Mouse (Mus musculus) forebrain, embryonic 12.5 days (tissue): ENCODE measurements around the gene Nxt1. TPM values are rescaled to one million over a fixed set of nuclear protein-coding genes. Genes with fewer than 3 reads are reported as not detected.

Source experiments
- ATAC-seq: fragments of 200-750 bp; cut with Nextera tagmentation; 2 replicates; pipeline ENCODE4 v1.8.0; 2017; ENCODE audit warnings: moderate TSS enrichment; ENCODE audit not compliant: low FRiP score
- H3K27ac ChIP-seq: fragments of 300-500 bp; sonication (generic); 2 replicates; pipeline ENCODE4 v1.5.1; 2016; ENCODE audit warnings: mild to moderate bottlenecking
- H3K27me3 ChIP-seq: fragments of 300-500 bp; sonication (generic); 2 replicates; pipeline ENCODE4 v1.6.1; 2016; ENCODE audit warnings: mild to moderate bottlenecking
- H3K36me3 ChIP-seq: fragments of 300-500 bp; sonication (generic); replicated peaks from 2 replicates; pipeline ENCODE4 v1.6.1; 2016; ENCODE audit warnings: mild to moderate bottlenecking
- H3K4me1 ChIP-seq: fragments of 300-500 bp; sonication (generic); 2 replicates; pipeline ENCODE4 v1.6.1; 2016
- H3K4me2 ChIP-seq: fragments of 300-500 bp; sonication (generic); 2 replicates; pipeline ENCODE4 v1.6.1; 2016; ENCODE audit warnings: mild to moderate bottlenecking, moderate library complexity
- H3K4me3 ChIP-seq: fragments of 300-500 bp; sonication (generic); replicated peaks from 2 replicates; pipeline ENCODE4 v1.5.1; 2016; ENCODE audit warnings: mild to moderate bottlenecking
- H3K9ac ChIP-seq: fragments of 300-500 bp; sonication (generic); 2 replicates; pipeline ENCODE4 v1.6.1; 2016; ENCODE audit warnings: mild to moderate bottlenecking
- H3K9me3 ChIP-seq: fragments of 300-500 bp; sonication (generic); 2 replicates; pipeline ENCODE4 v1.6.1; 2016
- WGBS: fragments of 180-500 bp; shearing (Covaris S2); methylation state at CpG from one replicate; pipeline ENCODE4 v1.1.7; 2016; 5-methylcytosine and 5-hydroxymethylcytosine counted together
- polyA plus RNA-seq: library from polyadenylated mRNA; unstranded; fragments of >200 nt; fragmentation: Nextera tagmentation; extraction: Ambion mirVana; gene quantifications from 2 replicates; pipeline ENCODE4 v1.2.1, GENCODE M21; 2016

The Nxt1 gene
- polyA plus RNA-seq, 1 experiment from 2014 or later, result 109 TPM

DNA sequence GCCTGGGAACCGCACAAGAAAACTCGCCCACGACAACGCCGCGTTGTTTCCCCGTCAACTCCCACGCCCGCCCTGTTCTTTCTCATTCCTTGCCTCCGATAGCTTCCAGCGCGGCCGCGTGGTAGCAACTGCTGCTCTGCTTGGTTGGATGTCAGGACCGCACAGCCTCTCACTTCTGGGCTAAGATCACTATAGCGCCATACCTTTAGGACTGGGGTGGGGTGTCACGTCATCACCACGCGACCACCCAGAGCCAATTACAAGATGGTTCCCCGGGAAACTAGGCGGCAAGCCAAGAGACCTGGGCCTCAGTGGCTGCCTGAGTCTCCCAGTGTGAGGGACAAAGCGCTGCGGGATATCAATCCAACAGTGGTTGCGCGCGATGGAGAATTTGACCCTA, 5.4 kb downstream of the Nxt1 start:
- peak overlapping the region; percentile 56 for H3K9ac ChIP-seq
- H3K9me3 ChIP-seq, result no peaks in the 10 kb centered on the region
- 2% methylated on average over 26 of the region's 26 CpGs for WGBS
- peak overlapping the region; percentile 46 for H3K4me3 ChIP-seq
- peak overlapping the region; percentile 93 for H3K27ac ChIP-seq
- peak; percentile 50 for ATAC-seq
- H3K27me3 ChIP-seq, result no peaks in the 10 kb centered on the region
- peak overlapping the region; percentile 59 for H3K4me2 ChIP-seq
- peaks cover 27% of the 10 kb centered on the region for H3K36me3 ChIP-seq
- H3K4me1 ChIP-seq, result peaks cover 63% of the 10 kb centered on the region

DNA sequence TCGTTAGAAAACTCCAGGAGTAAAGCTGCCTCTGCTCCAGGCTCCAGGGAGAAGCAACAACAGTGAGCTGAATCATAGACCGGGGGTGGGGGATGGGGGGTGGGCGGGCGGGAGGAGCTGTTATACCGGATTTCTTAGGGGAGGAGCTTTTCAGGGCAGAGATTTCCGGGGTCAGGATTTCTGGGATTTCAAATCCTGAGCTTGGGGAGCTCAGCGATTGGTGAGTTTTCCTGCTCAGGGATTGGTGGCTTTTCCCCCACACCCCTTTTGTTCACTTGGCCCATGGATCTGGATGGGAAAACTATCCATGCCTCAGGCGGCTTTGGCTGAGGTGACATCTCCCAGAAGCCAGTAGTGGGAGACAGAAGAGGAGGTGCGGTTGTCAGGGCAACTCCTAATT, 6.9 kb downstream of the Nxt1 start:
- H3K36me3 ChIP-seq, result peaks cover 37% of the 10 kb centered on the region
- H3K27ac ChIP-seq, result peak overlapping the region; percentile 93
- no peaks in the 10 kb centered on the region for H3K27me3 ChIP-seq
- peaks cover 50% of the 10 kb centered on the region for H3K4me1 ChIP-seq
- peak overlapping the region; percentile 15; the same call in 1 of the 2 replicates for H3K4me3 ChIP-seq
- peak overlapping the region; percentile 67 for H3K4me2 ChIP-seq
- H3K9ac ChIP-seq, result peak overlapping the region; percentile 40; the same call in 1 of the 2 replicates
- WGBS, result 2% methylated on average over 9 of the region's 9 CpGs
- no peaks in the 10 kb centered on the region for H3K9me3 ChIP-seq
- ATAC-seq, result peak; percentile 47

DNA sequence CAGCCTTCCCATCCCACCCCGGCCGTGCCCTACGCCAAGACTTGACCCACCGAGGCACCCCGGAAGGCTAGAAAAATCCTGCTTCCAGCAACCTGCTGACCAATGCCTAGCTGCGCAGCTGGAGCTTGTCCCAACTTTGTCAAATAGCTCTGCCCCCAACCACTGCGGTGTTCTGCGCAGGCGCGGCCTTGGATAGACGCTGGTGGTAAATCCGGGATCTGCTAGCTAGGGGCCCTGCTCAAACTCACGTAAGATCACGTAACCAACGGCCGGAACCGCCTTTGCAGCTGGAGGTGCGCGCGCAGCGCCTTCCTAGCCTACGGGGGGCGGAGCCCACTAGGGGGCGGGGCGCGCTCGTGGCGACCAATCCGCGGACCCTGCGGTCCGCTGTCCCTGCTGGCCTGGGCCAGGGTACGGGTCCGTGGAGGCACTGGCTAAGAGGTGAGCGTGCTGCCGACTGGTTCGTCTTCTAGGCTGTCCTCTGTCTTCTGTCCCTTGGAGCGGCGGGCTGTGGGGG, 8.4 kb downstream of the Nxt1 start, which contains the start of gene Gzf1:
Gene Gzf1 (plus strand): TSS at position 249 of the 517 bp plus-strand sequence.
- Histone ChIP-seq H3K4me1 (peaks cover 50% of the 10 kb centered on the region), H3K36me3 (peaks cover 33% of the 10 kb centered on the region), H3K9me3 (no peaks in the 10 kb centered on the region), H3K4me2 (peak within 1 kb of the TSS; percentile 67), H3K27me3 (no peaks in the 10 kb centered on the region), H3K9ac (peak within 1 kb of the TSS; percentile 78), H3K4me3 (peak within 1 kb of the TSS; percentile 68), H3K27ac (peak within 1 kb of the TSS; percentile 93)
- ATAC-seq, result peak; percentile 94
- WGBS, result 1% methylated on average over 39 of the region's 39 CpGs

DNA sequence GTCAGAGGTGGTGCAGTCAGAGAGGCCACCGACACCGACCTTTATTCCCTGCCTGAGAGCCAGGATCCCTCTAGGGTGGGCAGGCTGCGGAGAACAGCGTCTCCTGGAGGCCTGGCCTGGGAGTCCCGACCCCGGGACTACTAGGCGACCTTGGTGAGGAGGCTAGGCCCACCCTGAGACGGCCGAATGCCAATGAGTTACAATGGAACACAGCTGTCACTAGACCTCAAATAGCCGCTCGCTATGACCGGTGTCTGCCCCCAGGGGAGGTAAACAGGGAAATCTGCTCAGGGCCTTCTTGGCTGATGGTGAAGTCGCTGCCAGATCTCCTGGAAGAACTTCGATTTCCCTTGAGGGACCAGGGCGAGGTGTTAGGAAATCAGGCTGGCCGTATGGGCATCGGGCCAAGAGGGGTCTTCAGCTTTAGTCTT, 9.1 kb downstream of the Nxt1 start:
- H3K4me3 ChIP-seq, result peak overlapping the region; percentile 68
- peak; percentile 59 for ATAC-seq
- peaks cover 50% of the 10 kb centered on the region for H3K4me1 ChIP-seq
- peak overlapping the region; percentile 93 for H3K27ac ChIP-seq
- H3K9me3 ChIP-seq, result no peaks in the 10 kb centered on the region
- peaks cover 33% of the 10 kb centered on the region for H3K36me3 ChIP-seq
- H3K27me3 ChIP-seq, result no peaks in the 10 kb centered on the region
- WGBS, result 12% methylated on average over 17 of the region's 17 CpGs
- H3K9ac ChIP-seq, result peak overlapping the region; percentile 78
- H3K4me2 ChIP-seq, result peak overlapping the region; percentile 67

DNA sequence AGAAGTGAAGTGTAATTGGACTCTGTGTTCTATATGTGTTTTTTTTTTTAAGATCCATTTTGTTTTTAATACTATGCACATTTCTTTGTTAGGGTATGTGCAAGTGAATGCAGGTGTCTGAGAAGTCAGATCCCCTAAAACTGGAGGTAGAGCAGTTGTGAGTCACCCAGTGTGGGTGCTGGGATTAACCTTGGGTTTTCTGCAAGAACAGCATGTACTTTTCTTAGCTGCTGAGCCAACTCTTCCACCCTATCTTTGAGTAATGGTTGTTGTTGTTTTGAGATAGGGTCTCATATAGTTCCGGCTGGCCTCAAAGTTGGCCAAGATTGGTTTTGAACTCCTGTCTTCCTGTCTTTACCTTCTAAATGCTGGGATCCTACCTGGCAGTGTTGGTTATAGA, 10.6 kb downstream of the Nxt1 start:
- no peak overlapping the region for H3K4me3 ChIP-seq
- H3K9ac ChIP-seq, result no peak overlapping the region
- H3K4me1 ChIP-seq, result peaks cover 37% of the 10 kb centered on the region
- H3K27me3 ChIP-seq, result no peaks in the 10 kb centered on the region
- H3K4me2 ChIP-seq, result no peak overlapping the region
- no peaks in the 10 kb centered on the region for H3K9me3 ChIP-seq
- WGBS, result 88% methylated on average over 1 of the region's 1 CpGs
- H3K27ac ChIP-seq, result no peak overlapping the region
- ATAC-seq, result no peak
- peaks cover 38% of the 10 kb centered on the region for H3K36me3 ChIP-seq

DNA sequence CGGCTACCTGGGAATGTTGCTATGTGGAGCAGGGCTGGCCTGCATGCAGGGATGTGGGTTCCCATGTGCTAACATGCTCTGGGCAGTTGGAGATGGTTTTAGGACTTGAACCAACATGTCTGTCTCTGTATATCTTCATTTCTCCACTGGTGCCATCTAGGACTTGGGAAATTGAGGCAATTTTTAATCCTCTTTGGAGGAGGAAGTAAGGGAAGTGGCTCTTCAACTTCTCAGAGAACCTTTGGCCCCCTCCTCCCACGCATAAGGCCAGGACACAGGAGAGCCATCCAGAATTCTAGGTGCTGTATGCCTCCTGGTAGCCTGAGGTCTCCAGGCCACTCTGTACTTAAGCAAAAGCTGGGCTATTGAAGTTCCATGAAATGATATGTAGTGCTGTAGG, 12.6 kb downstream of the Nxt1 start:
- Histone ChIP-seq H3K27ac (no peak overlapping the region), H3K36me3 (peaks cover 55% of the 10 kb centered on the region), H3K9ac (no peak overlapping the region), H3K27me3 (no peaks in the 10 kb centered on the region), H3K4me2 (no peak overlapping the region), H3K9me3 (no peaks in the 10 kb centered on the region), H3K4me1 (peaks cover 17% of the 10 kb centered on the region), H3K4me3 (no peak overlapping the region)
- ATAC-seq, result no peak
- 94% methylated on average over 2 of the region's 2 CpGs for WGBS

DNA sequence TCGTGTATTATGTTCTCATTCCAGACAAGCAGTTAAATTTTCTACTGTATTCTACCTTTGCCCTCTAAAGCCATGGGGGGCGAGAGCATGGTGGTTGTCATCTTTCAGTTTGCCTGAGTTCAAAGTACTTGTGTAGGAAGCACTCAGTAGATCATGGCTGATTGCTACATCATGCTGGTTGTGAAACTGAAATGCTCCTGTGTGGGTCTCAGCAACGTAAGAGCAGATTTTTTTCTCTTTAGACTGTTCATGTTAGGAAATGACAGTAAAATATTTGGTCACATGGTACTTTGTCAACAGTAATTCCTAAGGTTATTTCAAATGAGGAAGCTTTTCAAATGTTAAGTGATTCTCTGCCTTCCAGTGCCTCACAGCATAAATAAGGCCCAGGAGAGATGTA, 13.3 kb downstream of the Nxt1 start:
- no peak overlapping the region for H3K4me2 ChIP-seq
- H3K27me3 ChIP-seq, result no peaks in the 10 kb centered on the region
- no peak overlapping the region for H3K4me3 ChIP-seq
- H3K9me3 ChIP-seq, result no peaks in the 10 kb centered on the region
- no peak overlapping the region for H3K9ac ChIP-seq
- H3K27ac ChIP-seq, result no peak overlapping the region
- ATAC-seq, result no peak
- peaks cover 63% of the 10 kb centered on the region for H3K36me3 ChIP-seq
- WGBS, result 91% methylated on average over 3 of the region's 3 CpGs
- H3K4me1 ChIP-seq, result peaks cover 11% of the 10 kb centered on the region

DNA sequence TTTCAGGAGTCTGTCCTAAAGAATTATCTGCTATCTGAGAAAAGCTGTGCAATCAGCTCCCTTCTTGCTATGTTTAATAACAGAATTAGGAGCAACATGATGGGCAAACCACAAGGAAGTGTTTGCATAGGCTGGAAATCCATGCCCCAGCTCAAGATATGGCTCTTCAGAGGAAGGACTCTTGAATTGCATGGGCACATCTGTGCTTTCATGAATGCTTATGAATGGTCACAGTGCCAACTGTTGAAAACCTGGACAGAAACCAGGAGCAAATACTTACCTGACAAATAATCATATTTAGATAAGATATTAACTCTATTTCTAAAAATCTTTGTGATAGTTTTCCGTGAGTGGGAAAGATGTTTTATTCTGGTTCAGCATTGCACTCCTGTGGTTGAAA, 14.5 kb downstream of the Nxt1 start:
- ATAC-seq, result no peak
- Histone ChIP-seq H3K9me3 (no peaks in the 10 kb centered on the region), H3K4me3 (no peak overlapping the region), H3K36me3 (peaks cover 74% of the 10 kb centered on the region), H3K4me1 (peaks cover 7% of the 10 kb centered on the region), H3K27ac (no peak overlapping the region), H3K9ac (no peak overlapping the region), H3K27me3 (no peaks in the 10 kb centered on the region), H3K4me2 (no peak overlapping the region)
- 95% methylated on average over 1 of the region's 1 CpGs for WGBS

DNA sequence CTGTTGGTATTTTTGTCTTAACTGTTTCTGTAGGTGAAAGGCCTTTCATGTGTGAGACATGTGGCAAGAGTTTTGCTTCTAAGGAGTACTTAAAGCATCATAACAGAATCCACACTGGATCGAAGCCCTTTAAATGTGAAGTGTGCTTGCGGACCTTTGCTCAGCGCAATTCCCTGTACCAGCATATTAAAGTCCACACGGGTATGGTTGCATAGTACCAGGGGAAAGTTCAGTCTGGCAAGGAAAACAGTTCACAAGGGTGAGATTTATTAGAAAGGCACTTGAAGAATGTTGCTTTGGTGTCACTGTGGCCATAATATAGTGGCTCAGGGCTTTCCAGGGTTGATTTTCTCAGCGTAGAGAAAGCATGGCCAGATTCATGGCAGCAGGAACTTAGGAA, 15.6 kb downstream of the Nxt1 start:
- H3K9ac ChIP-seq, result no peak overlapping the region
- no peaks in the 10 kb centered on the region for H3K27me3 ChIP-seq
- H3K9me3 ChIP-seq, result no peaks in the 10 kb centered on the region
- no peak overlapping the region for H3K4me3 ChIP-seq
- ATAC-seq, result no peak
- WGBS, result 95% methylated on average over 5 of the region's 5 CpGs
- H3K27ac ChIP-seq, result no peak overlapping the region
- peaks cover 83% of the 10 kb centered on the region for H3K36me3 ChIP-seq
- no peaks in the 10 kb centered on the region; the same call in 1 of the 2 replicates for H3K4me1 ChIP-seq
- no peak overlapping the region for H3K4me2 ChIP-seq

DNA sequence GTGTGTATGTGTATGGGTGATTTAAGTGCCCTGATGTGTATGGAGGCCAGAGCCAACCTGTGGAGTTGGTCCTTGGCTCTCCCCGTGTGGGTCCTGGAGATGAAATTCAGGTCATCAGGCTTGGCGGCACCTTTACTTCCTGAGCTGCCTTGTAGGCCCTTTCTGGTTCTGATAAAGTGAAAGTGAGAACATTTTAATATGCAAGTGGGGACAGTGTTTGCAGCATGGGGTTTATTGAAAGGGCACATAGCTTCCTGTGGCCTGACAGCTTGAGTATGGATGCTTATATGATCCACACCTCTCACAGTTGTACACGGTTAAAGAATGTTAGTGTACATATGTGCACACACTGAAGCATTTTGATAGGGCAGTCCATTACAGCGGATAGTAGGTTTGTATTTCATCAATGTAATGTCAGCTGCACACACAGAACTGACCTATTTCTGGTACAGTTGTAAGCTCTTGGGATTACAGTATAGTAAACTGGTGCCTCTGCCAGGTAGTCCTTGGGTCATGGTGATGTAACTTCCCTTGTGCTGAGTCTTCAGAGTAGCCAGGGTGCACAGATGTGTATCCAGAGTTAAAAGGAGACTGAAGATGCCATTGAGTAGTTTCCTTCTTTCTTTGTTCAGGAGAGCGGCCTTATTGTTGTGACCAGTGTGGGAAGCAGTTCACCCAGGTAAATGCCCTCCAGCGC, 17.2 kb downstream of the Nxt1 start:
- no peak overlapping the region for H3K9ac ChIP-seq
- H3K4me1 ChIP-seq, result no peaks in the 10 kb centered on the region; the same call in 1 of the 2 replicates
- no peak overlapping the region for H3K27ac ChIP-seq
- no peak overlapping the region for H3K4me3 ChIP-seq
- H3K9me3 ChIP-seq, result no peaks in the 10 kb centered on the region
- no peaks in the 10 kb centered on the region for H3K27me3 ChIP-seq
- H3K36me3 ChIP-seq, result peaks cover 81% of the 10 kb centered on the region
- ATAC-seq, result no peak
- 92% methylated on average over 6 of the region's 6 CpGs for WGBS
- H3K4me2 ChIP-seq, result no peak overlapping the region

DNA sequence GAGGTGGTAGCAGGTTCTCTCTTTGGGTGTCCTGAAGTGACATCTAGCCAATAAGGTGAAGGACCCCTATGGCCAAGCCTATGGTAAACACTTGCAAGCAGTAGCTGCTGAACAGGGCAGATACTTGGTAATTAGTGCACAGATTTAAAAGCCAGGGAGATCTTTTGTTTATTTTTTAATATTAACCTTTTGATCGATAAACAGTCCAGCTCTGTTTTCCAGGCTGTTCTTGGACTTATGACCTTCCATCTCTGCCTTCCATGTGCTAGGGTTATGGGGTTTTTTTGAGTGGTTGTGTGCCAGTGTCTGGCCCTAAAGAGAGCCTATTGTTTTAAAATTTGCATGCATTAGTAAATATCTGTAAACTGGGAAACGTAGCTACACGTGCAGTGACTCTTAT, 17.9 kb downstream of the Nxt1 start:
- H3K27ac ChIP-seq, result no peak overlapping the region
- 94% methylated on average over 3 of the region's 3 CpGs for WGBS
- no peak overlapping the region for H3K4me2 ChIP-seq
- no peak overlapping the region for H3K9ac ChIP-seq
- no peaks in the 10 kb centered on the region; the same call in 1 of the 2 replicates for H3K4me1 ChIP-seq
- no peak overlapping the region for H3K4me3 ChIP-seq
- H3K36me3 ChIP-seq, result peaks cover 81% of the 10 kb centered on the region
- H3K9me3 ChIP-seq, result no peaks in the 10 kb centered on the region
- no peaks in the 10 kb centered on the region for H3K27me3 ChIP-seq
- ATAC-seq, result no peak; the same call in 1 of the 2 replicates

DNA sequence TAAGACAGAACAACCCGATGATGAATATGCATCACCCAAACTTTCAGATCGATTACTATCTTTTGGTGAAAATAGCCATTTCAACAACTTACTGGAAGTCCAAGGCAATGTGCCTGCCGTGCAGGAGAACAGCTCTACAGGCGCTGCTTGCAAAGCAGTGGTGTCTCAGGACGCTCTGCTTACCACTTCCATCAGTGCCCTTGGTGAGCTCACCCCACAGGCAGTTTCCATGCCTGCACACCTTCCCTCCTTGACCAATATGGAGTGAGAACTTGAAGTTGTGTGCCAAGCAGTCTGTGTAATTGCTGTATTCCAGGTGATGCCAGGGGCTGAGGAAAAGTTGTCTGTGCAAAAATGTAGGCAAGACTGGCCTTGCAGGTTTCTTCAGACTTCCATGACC, 18.4 kb downstream of the Nxt1 start:
- Histone ChIP-seq H3K9me3 (no peaks in the 10 kb centered on the region), H3K4me2 (no peak overlapping the region), H3K9ac (no peak overlapping the region), H3K4me3 (no peak overlapping the region), H3K36me3 (peaks cover 86% of the 10 kb centered on the region), H3K27ac (no peak overlapping the region), H3K4me1 (no peaks in the 10 kb centered on the region), H3K27me3 (no peaks in the 10 kb centered on the region)
- ATAC-seq, result no peak
- 95% methylated on average over 5 of the region's 5 CpGs for WGBS

DNA sequence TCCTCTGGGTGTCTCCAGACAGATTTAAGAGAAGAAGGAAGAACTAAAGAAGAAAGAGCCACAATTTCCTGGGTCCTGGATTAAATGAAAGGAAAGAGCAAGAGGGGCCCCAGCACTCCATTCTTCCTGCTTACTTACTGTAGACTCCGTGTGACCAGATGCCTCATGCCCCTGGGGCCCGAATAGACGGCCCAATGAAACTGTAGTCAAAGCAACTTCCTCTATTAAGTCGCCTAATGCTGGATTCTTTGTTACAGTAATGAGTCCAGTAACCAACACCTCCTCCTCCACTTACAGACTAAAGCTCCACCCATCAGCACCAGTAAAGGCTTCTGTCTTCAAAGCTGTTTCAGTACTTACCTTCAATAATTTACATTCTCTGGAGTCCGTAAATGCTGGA, 26.2 kb downstream of the Nxt1 start:
- ATAC-seq, result no peak
- Histone ChIP-seq H3K27me3 (no peaks in the 10 kb centered on the region), H3K36me3 (peaks cover 49% of the 10 kb centered on the region), H3K4me3 (no peak overlapping the region), H3K4me2 (no peak overlapping the region), H3K9ac (no peak overlapping the region), H3K4me1 (no peaks in the 10 kb centered on the region), H3K27ac (no peak overlapping the region), H3K9me3 (no peaks in the 10 kb centered on the region)
- WGBS, result 80% methylated on average over 5 of the region's 5 CpGs
